Mouse (Mus musculus): Measurements from ENCODE around the gene Grtp1. TPM values are rescaled to one million over a fixed set of nuclear protein-coding genes. Genes with fewer than 3 reads are reported as not detected.

Grtp1 gene
- 71.7 and 75.3 TPM in 2 replicates for polyA plus RNA-seq (2015; fragmentation: Nextera tagmentation; extraction: Ambion mirVana)

DNA sequence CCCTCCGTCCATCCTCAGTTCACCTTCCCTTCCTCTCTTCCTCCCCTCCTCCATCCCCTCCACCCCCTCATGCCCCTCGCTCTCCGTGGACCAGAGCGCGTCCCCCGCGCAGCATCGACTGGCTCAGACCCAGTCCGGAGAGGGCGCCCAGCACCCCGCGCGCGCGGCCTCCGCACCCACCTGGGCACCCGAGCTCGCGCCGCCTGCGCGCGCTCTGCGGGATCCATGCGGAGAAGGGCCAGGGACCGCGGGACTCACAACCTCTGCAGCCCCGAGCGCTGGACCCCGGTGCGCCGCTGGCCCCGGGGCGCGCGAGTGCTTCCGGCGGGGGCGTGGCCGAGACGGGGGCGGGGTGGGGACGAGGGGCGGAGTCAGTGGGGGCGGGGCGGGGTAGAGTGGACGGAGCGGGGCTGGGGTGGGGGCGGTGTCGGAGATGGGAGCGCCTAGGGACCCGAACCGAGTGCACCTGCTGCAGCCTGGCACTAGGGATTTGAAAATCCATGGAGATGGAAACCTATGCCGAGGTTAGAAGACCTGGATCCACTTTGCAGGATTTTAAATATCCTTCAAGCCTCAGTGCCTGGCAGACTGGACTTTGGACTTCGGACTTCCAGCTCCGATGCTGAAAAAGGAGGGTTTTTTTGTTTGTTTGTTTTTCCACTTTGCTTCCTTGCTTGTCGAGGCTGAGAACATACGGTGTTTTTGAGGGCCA is at the start of gene Grtp1:
Gene Grtp1 (minus strand): TSS at position 320 of the 712 bp plus-strand sequence.
- Histone ChIP-seq H3K9me3 (ENCODE audit: control insufficient read depth, low read length) (no peaks in the 10 kb centered on the region), H3K4me1 (ENCODE audit: control insufficient read depth, insufficient read depth, low read length) (peaks cover 13% of the 10 kb centered on the region), H3K27ac (ENCODE audit: low read length) (peak within 1 kb of the TSS; percentile 83), H3K27me3 (replicated peaks; ENCODE audit: control insufficient read depth, insufficient read depth, low read length) (0 out of 2 replicates have a peak, but pooled peaks cover 10% of the 10 kb centered on the region), H3K9ac (ENCODE audit: low read depth, low read length) (peak within 1 kb of the TSS; percentile 84), H3K4me2 (ENCODE audit: low read depth, low read length) (peak within 1 kb of the TSS; percentile 83), H3K4me3 (ENCODE audit: low read length) (peak within 1 kb of the TSS; percentile 85), H3K36me3 (ENCODE audit: control insufficient read depth, insufficient read depth, low read length) (no peaks in the 10 kb centered on the region)
- WGBS: 1% methylated on average over 52 of the region's 58 CpGs
- peak; percentile 54 for ATAC-seq

GRCm38 (mm10) chr8:13244343-13244880 is 44.0 kb upstream of the Grtp1 start:
- no peak overlapping the region for H3K9ac ChIP-seq (ENCODE audit: low read depth, low read length)
- H3K27ac ChIP-seq (ENCODE audit: low read length): no peak overlapping the region
- H3K4me1 ChIP-seq (ENCODE audit: control insufficient read depth, insufficient read depth, low read length): no peaks in the 10 kb centered on the region
- H3K27me3 ChIP-seq (replicated peaks; ENCODE audit: control insufficient read depth, insufficient read depth, low read length): no peaks in the 10 kb centered on the region
- no peaks in the 10 kb centered on the region for H3K9me3 ChIP-seq (ENCODE audit: control insufficient read depth, low read length)
- 89% methylated on average over 11 of the region's 11 CpGs for WGBS
- H3K4me2 ChIP-seq (ENCODE audit: low read depth, low read length): no peak overlapping the region
- no peak overlapping the region for H3K4me3 ChIP-seq (ENCODE audit: low read length)
- no peak for ATAC-seq
- H3K36me3 ChIP-seq (ENCODE audit: control insufficient read depth, insufficient read depth, low read length): no peaks in the 10 kb centered on the region

DNA sequence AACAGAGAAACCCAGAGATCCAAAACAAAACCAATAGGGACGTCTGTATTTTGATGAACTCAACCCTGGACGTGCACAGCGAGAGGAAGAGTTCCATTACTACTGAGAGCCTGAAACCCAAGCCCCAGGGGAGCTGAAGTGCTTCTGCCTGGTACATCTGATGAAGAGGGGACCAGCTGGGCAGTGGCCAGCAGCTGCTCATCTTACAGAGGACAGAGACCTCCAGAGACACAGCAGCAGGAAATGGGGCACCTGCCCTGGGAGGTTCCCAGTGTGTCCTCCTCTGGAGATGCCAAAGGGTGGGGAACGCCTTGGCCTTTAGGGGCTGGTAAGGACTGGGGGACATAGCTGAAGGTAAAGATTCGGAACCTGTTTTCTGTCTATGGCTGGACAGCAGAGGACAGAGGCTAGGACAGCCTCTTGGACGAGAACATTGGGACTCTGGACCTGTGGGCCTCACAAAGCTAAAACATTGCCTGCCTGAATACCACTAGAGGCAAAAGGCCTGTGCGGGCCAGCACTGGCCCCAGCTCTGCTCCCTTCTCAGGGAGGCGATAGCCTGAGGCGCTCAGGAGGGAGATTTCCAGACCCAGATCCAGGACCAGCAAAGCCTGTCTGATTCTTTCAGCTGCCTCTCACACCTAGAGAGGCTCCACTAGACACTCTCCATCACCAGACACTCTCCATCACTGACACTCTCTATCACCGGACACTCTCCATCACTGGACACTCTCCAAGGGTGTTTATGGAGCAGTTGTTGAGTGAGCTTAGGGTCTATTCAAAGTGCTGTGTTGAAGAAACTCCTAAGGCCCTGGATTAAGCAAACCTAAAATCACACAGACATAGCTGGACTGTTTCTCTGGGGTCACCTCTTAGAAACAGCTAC is 42.8 kb upstream of the Grtp1 start:
- no peak overlapping the region for H3K27ac ChIP-seq (ENCODE audit: low read length)

DNA sequence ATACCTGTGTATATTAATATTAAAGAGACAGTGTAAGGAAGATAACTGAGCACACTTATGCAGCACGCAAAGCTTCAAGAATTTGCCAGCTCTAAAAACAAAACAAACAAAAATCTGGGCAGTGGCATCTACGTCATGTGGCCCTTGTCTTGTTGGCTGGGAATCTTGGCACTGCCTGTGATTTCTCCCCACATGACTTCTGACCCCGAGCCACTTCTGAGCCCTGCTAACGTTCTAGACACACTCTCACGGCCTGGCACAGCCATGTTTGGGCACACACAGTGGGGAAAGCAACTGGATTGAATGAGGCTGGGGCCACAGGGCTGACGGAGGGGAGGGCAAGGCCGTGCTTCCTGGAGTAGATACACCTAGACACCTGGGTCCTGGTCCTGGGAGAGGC is 40.3 kb upstream of the Grtp1 start:
- H3K9ac ChIP-seq (ENCODE audit: low read depth, low read length): no peak overlapping the region
- H3K9me3 ChIP-seq (ENCODE audit: control insufficient read depth, low read length): no peaks in the 10 kb centered on the region
- no peaks in the 10 kb centered on the region for H3K36me3 ChIP-seq (ENCODE audit: control insufficient read depth, insufficient read depth, low read length)
- 70% methylated on average over 7 of the region's 7 CpGs for WGBS
- no peak overlapping the region for H3K4me3 ChIP-seq (ENCODE audit: low read length)
- H3K4me1 ChIP-seq (ENCODE audit: control insufficient read depth, insufficient read depth, low read length): no peaks in the 10 kb centered on the region
- no peak overlapping the region for H3K27ac ChIP-seq (ENCODE audit: low read length)
- no peaks in the 10 kb centered on the region for H3K27me3 ChIP-seq (replicated peaks; ENCODE audit: control insufficient read depth, insufficient read depth, low read length)
- ATAC-seq: no peak
- no peak overlapping the region for H3K4me2 ChIP-seq (ENCODE audit: low read depth, low read length)

More for the DNA sequence above, 42.8 kb upstream of the Grtp1 start:
- no peaks in the 10 kb centered on the region for H3K36me3 ChIP-seq (ENCODE audit: control insufficient read depth, insufficient read depth, low read length)
- WGBS: 84% methylated on average over 10 of the region's 10 CpGs
- H3K4me3 ChIP-seq (ENCODE audit: low read length): no peak overlapping the region
- H3K27me3 ChIP-seq (replicated peaks; ENCODE audit: control insufficient read depth, insufficient read depth, low read length): no peaks in the 10 kb centered on the region
- no peak overlapping the region for H3K4me2 ChIP-seq (ENCODE audit: low read depth, low read length)
- no peaks in the 10 kb centered on the region for H3K4me1 ChIP-seq (ENCODE audit: control insufficient read depth, insufficient read depth, low read length)
- H3K9me3 ChIP-seq (ENCODE audit: control insufficient read depth, low read length): no peaks in the 10 kb centered on the region
- no peak overlapping the region for H3K9ac ChIP-seq (ENCODE audit: low read depth, low read length)
- ATAC-seq: no peak

- no peaks in the 10 kb centered on the region for H3K4me1 ChIP-seq (ENCODE audit: control insufficient read depth, insufficient read depth, low read length)
- H3K9me3 ChIP-seq (ENCODE audit: control insufficient read depth, low read length): no peaks in the 10 kb centered on the region
- 88% methylated on average over 9 of the region's 9 CpGs for whole genome bisulfite sequencing
- H3K27me3 ChIP-seq (replicated peaks; ENCODE audit: control insufficient read depth, insufficient read depth, low read length): 0 out of 2 replicates have a peak, but pooled peaks cover 2% of the 10 kb centered on the region
- H3K4me2 ChIP-seq (ENCODE audit: low read depth, low read length): no peak overlapping the region
- H3K4me3 ChIP-seq (ENCODE audit: low read length): no peak overlapping the region
- H3K9ac ChIP-seq (ENCODE audit: low read depth, low read length): no peak overlapping the region
- no peaks in the 10 kb centered on the region for H3K36me3 ChIP-seq (ENCODE audit: control insufficient read depth, insufficient read depth, low read length)
- H3K27ac ChIP-seq (ENCODE audit: low read length): no peak overlapping the region
- no peak for ATAC-seq
These were observed 39.6 kb upstream of the Grtp1 start for GRCm38 (mm10) chr8:13240055-13240454.

DNA sequence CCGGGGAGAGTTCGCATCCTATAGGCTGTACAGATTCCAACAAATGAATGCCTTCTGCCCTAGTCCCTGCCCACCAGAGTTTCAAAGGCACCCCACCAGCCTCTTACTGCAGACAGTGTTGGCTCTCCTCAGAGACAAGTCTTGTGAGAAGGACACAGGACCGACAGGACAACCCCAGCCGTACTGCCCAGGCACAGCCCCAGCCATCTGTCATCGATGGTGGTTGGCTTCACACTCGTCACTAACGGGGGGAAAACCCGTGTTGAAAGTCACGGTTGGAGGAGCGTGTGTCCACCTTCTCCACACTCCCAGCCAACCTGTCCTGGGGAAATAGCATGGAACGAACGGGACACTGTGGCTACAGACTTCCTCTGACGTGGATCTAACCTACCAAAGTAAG is 34.4 kb upstream of the Grtp1 start:
- Histone ChIP-seq H3K4me2 (ENCODE audit: low read depth, low read length) (no peak overlapping the region), H3K4me1 (ENCODE audit: control insufficient read depth, insufficient read depth, low read length) (no peaks in the 10 kb centered on the region), H3K4me3 (ENCODE audit: low read length) (no peak overlapping the region), H3K27ac (ENCODE audit: low read length) (no peak overlapping the region), H3K36me3 (ENCODE audit: control insufficient read depth, insufficient read depth, low read length) (no peaks in the 10 kb centered on the region), H3K27me3 (replicated peaks; ENCODE audit: control insufficient read depth, insufficient read depth, low read length) (0 out of 2 replicates have a peak, but pooled peaks cover 2% of the 10 kb centered on the region), H3K9me3 (ENCODE audit: control insufficient read depth, low read length) (no peaks in the 10 kb centered on the region), H3K9ac (ENCODE audit: low read depth, low read length) (no peak overlapping the region)
- 89% methylated on average over 13 of the region's 13 CpGs for WGBS
- ATAC-seq: no peak

DNA sequence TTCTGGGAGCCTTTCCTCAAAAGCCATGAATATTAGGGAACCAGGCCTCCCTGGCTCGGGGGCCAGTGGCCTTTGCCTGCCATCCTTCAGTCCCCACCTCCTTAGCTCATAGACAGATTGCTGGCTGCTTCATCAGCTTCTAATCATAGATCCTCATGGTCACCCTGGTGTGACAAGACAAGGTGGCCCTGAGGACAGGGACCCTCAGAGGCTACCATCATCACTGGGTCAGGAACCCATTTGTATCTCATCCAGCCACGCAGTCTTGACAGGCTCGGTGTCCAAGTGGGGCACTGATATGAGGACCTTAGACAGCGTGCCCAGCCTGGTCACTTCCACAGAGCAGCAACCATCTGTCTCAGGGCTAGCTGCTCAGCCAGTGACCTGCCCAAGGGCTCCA is 30.1 kb upstream of the Grtp1 start:
- no peak for ATAC-seq
- Histone ChIP-seq H3K4me1 (ENCODE audit: control insufficient read depth, insufficient read depth, low read length) (no peaks in the 10 kb centered on the region), H3K9me3 (ENCODE audit: control insufficient read depth, low read length) (no peaks in the 10 kb centered on the region), H3K27ac (ENCODE audit: low read length) (no peak overlapping the region), H3K4me2 (ENCODE audit: low read depth, low read length) (no peak overlapping the region), H3K9ac (ENCODE audit: low read depth, low read length) (no peak overlapping the region), H3K27me3 (replicated peaks; ENCODE audit: control insufficient read depth, insufficient read depth, low read length) (0 out of 2 replicates have a peak, but pooled peaks cover 2% of the 10 kb centered on the region), H3K36me3 (ENCODE audit: control insufficient read depth, insufficient read depth, low read length) (no peaks in the 10 kb centered on the region), H3K4me3 (ENCODE audit: low read length) (no peak overlapping the region)
- WGBS: 86% methylated on average over 4 of the region's 4 CpGs

DNA sequence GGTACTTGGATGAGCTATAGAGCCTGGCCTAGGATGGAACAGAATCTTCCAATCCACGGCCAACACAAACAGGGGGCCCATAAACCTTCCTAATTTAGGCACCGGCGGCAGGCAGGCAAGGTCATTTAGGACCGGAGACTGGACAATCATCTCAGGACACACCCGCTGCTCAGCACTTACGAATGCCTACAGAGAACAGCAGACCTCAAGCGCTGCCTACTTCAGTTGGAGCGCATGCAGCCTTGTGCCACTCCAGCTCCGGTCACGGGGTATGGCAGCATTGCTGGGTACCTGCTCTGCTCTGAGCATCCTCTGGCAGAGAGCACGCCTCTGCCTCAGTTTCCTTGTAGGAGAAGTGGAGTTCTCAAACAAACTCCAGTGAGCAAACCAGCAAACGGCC is 29.4 kb upstream of the Grtp1 start:
- no peaks in the 10 kb centered on the region for H3K27me3 ChIP-seq (replicated peaks; ENCODE audit: control insufficient read depth, insufficient read depth, low read length)
- no peak overlapping the region for H3K4me3 ChIP-seq (ENCODE audit: low read length)
- no peak overlapping the region for H3K27ac ChIP-seq (ENCODE audit: low read length)
- no peak overlapping the region for H3K9ac ChIP-seq (ENCODE audit: low read depth, low read length)
- no peak overlapping the region for H3K4me2 ChIP-seq (ENCODE audit: low read depth, low read length)
- H3K36me3 ChIP-seq (ENCODE audit: control insufficient read depth, insufficient read depth, low read length): no peaks in the 10 kb centered on the region
- no peaks in the 10 kb centered on the region for H3K4me1 ChIP-seq (ENCODE audit: control insufficient read depth, insufficient read depth, low read length)
- H3K9me3 ChIP-seq (ENCODE audit: control insufficient read depth, low read length): no peaks in the 10 kb centered on the region
- 74% methylated on average over 12 of the region's 12 CpGs for WGBS
- ATAC-seq: no peak

GRCm38 (mm10) chr8:13228923-13229610 is 28.6 kb upstream of the Grtp1 start:
- no peaks in the 10 kb centered on the region for H3K36me3 ChIP-seq (ENCODE audit: control insufficient read depth, insufficient read depth, low read length)
- no peaks in the 10 kb centered on the region for H3K9me3 ChIP-seq (ENCODE audit: control insufficient read depth, low read length)
- no peaks in the 10 kb centered on the region for H3K27me3 ChIP-seq (replicated peaks; ENCODE audit: control insufficient read depth, insufficient read depth, low read length)
- H3K4me3 ChIP-seq (ENCODE audit: low read length): no peak overlapping the region
- ATAC-seq: no peak
- no peaks in the 10 kb centered on the region for H3K4me1 ChIP-seq (ENCODE audit: control insufficient read depth, insufficient read depth, low read length)
- WGBS: 55% methylated on average over 9 of the region's 9 CpGs
- H3K27ac ChIP-seq (ENCODE audit: low read length): no peak overlapping the region
- no peak overlapping the region for H3K4me2 ChIP-seq (ENCODE audit: low read depth, low read length)
- no peak overlapping the region for H3K9ac ChIP-seq (ENCODE audit: low read depth, low read length)

All from intestine, embryonic 16.5 days (tissue).